Mouse (Mus musculus): ENCODE measurements around the gene Ifi205.
"Not testable (repeated sequence)": the region's sequence is repeated elsewhere in the genome, so short reads cannot be mapped to it uniquely, and the experiment has no call there.

Gene Ifi205

GRCm38 (mm10) chr1:174031698-174032097, at the start of gene Ifi205:
Gene Ifi205 (minus strand): TSS chr1:174031810.
- no peak for DNase-seq

- DNase-seq, result no peak
Measured at GRCm38 (mm10) chr1:174066305-174066704, 34.7 kb upstream of the Ifi205 start, which contains the start of gene Olfr430. Gene Olfr430 (plus strand): TSS chr1:174066605.

DNA sequence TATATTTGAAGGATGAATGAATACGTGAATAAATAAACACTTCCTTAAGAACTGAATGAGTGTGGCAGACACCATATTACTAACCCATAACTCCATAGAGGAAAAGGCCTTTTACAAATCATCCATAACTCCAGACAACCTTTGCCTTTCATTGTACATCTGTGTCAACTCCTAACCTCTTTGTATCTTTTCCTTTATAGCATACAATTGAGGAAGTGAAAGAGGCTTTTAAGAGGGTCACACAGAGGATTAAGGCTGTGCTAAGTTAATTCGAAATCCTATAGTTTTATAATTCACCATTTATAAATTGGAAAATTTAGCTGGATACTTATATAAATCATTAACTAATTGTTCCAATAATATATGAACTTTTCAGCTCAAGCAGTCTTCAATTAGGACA, 23.6 kb upstream of the Ifi205 start:
- DNase-seq, result no peak

- DNase-seq, result no peak
Measured at GRCm38 (mm10) chr1:174052981-174053380, 21.4 kb upstream of the Ifi205 start.

- no peak for DNase-seq
Measured at GRCm38 (mm10) chr1:174051931-174052536, 20.4 kb upstream of the Ifi205 start.

- no peak for DNase-seq
Measured at GRCm38 (mm10) chr1:174051515-174051914, 19.9 kb upstream of the Ifi205 start.

DNA sequence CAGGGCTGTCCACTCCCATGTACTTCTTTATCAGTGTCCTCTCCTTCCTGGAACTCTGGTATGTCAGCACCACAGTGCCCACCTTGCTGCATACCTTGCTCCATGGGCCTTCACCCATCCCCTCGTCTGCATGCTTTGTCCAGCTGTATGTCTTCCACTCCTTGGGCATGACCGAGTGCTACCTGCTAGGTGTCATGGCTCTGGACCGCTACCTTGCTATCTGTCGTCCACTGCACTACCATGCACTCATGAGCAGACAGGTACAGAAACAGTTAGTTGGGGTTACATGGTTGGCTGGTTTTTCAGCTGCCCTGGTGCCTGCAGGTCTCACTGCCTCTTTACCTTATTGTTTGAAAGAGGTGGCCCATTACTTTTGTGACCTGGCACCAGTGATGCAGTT, 18.9 kb upstream of the Ifi205 start:
- DNase-seq, result no peak

- DNase-seq, result not testable (repeated sequence)
Measured at GRCm38 (mm10) chr1:174049357-174049756, 17.7 kb upstream of the Ifi205 start.

- DNase-seq, result no peak
Measured at GRCm38 (mm10) chr1:174048893-174049292, 17.3 kb upstream of the Ifi205 start, which contains the start of gene Olfr432. Gene Olfr432 (plus strand): TSS chr1:174049205.

DNA sequence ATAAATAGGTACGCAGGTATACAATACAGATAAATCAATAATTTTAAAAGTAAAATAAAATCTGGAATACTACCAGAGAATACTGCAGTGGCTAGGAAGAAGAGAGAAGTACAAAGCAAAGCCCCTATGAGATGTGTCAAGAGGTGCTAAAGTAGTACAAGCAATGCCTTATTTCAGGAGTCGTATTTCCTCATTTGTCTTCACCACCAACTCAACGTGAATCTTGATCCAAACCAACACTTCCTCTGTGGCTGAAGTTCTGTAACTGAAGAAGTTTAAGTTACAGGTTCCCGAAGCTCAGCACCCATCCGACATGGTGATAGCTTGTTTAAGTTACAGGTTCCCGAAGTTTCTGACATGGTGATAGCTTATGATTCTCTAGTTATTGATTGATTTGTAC, 16.6 kb upstream of the Ifi205 start:
- not testable (repeated sequence) for DNase-seq

- no peak for DNase-seq
Measured at GRCm38 (mm10) chr1:174044431-174044830, 12.8 kb upstream of the Ifi205 start.

GRCm38 (mm10) chr1:174042091-174042884, 10.7 kb upstream of the Ifi205 start:
- DNase-seq, result not testable (repeated sequence)

- DNase-seq, result no peak
Measured at GRCm38 (mm10) chr1:174040523-174041177, 9.0 kb upstream of the Ifi205 start, which contains the start of gene Olfr433. Gene Olfr433 (plus strand): TSS chr1:174040705.

GRCm38 (mm10) chr1:174038480-174038879, 6.9 kb upstream of the Ifi205 start:
- DNase-seq, result no peak

- no peak for DNase-seq
Measured at GRCm38 (mm10) chr1:174035841-174036240, 4.2 kb upstream of the Ifi205 start.

DNA sequence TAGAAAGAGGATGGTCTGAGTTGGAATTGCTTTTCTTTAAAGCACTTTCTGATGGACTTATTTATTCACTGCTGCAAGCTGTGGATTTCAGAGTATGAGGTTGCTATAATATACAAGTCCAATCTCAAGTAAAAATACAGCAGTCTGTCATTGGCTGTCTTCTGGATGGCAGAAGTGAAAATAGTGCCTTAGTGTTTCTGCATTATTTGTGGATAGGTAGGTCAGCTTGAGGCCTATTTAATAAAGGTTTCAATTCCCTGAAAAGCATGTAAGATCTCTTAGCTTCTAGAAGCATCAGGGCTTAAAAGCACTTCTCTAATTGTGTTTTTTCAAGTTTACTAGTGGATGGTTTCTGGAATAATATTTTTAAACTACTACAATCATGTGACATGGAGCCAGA, 24.6 kb downstream of the Ifi205 start:
- not testable (repeated sequence) for DNase-seq

DNA sequence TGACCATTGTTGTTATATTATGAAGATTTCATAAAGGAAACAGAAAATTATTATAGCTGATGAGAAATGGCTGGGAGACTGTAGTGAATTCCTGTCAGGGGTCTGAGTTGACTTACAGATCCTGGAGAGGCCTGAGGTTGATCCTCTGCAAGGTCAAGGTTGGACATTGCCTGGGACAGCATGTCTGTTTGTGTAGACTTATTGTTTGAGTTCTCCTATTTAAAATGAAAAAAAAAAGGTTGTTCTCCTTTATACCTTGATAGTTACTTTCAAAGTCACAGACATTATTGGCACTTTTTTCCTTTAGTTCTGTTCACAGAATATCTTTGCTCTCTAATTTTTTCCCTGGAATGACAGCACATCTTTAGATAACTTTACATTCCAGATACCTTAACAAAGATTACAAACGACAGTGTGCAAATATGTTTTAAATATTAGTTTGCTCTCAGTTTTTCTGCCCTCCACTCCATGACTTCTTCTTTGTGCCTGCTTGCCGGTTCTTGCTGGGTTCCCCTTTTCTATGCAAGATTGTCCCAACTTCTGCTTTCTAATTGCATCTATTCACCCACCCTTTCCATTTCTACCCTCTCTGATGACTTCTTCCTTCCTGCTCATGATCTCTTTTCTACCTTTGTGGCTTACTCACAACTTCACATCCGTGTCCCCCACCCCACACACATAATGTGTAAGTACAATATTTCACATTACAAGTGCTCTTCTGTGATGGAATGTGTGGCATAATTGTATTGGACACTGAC, 27.1 kb downstream of the Ifi205 start:
- not testable (repeated sequence) for DNase-seq

GRCm38 (mm10) chr1:173995003-173995402, 36.6 kb downstream of the Ifi205 start:
- no peak for DNase-seq

DNA sequence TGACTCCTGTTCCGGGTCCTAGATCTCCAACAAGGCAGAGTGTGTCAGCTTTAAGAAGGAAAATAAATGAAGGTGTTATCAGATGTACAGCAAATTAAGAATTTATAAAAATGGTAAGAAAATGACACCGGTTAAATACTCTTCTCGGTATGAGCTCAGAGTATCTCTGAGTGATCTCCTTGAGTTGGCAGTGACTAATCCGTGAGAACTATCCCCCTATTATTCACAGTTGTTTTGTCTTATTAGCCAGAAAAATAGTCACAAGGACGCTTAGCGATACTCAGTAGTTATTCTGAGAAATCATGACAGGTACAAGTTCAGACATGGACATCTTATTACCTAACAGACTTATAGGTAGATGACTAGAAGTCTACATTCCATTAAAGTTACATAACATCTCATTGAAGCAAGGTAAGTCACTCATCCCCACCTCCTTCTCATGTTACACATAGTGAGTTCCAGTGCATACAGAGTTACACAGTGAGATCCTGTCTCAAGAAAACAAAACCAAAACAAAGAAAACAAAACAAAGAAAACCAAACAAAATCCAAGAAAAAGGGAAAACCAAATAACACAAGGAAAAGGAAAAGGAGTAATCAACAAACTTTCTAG, 48.8 kb downstream of the Ifi205 start, which contains the start of gene Ifi202b:
TSS of gene Ifi202b (minus strand) at position 51 of the 612 bp plus-strand sequence.
- not testable (repeated sequence) for DNase-seq

GRCm38 (mm10) chr1:173981038-173981437, 50.6 kb downstream of the Ifi205 start:
- DNase-seq, result not testable (repeated sequence)

- no peak for DNase-seq
Measured at GRCm38 (mm10) chr1:173977622-173978021, 54.0 kb downstream of the Ifi205 start.

DNA sequence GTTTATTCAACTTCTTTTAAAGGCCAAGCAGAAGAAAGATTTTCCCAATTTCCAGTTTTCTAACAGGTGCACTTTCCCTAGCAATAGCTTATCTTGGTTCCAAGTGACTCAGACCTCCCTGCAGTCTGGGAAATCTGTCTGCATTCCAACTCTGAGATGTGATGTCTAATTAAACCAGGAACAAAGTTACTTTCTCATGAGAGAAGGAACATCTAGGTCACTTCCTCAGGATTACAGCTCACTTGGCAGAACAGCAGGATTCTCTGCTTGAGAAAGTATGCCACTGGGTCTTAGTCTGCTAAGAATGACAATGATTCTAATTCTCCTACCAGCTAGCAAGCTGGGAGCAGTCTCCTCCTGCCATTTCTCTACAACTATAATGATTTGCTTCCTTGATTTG, 58.5 kb downstream of the Ifi205 start:
- DNase-seq, result no peak

Data from cerebellum, adult 18-20 months (tissue).